Mouse (Mus musculus) CH12.LX (cell line): ENCODE data around the gene Bloc1s1.

Experiments used
- IRF4 ChIP-seq: IDR thresholded peaks from 2 replicates; pipeline ENCODE4 v1.6.1; 2014; ENCODE audit warnings: low read depth, mild to moderate bottlenecking, inconsistent platforms, low read length, improper control_type of control experiment
- TCF12 ChIP-seq: IDR thresholded peaks from 2 replicates; pipeline ENCODE4 v1.6.1; 2014; ENCODE audit warnings: low read depth, mild to moderate bottlenecking, inconsistent platforms, low read length, improper control_type of control experiment

- TF ChIP-seq IRF4, result no peak
- TF ChIP-seq TCF12, result no peak
Observed at GRCm38 (mm10) chr10:128965871-128966270, 42.0 kb upstream of the Bloc1s1 start.
